Mouse (Mus musculus): ENCODE measurements around the gene Plxnc1.

Plxnc1 gene

DNA sequence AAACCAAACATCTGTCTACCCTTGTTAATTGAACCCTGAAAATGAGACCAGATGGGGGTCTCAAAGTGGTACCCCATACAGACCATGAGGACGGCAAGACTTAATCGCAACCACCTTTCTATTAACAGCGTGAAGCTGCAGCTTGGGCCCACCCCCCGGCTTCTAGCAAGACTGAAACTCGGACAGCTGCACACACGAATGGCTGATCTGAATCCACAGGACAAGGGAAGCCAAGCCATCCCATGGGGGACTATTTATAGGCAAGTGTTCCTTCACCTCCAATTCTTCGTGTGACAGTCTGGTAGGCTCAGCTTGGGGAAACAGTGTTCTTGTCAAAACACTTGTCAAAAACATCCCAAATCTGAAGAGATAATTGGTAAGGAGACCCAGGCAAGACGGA lies 24.1 kb downstream of the Plxnc1 start:
- no peak for DNase-seq (ENCODE audit: low read depth, low spot score)

- DNase-seq (ENCODE audit: low read depth, low spot score): no peak
Measured at GRCm38 (mm10) chr10:94919960-94920359, 24.7 kb downstream of the Plxnc1 start.

DNA sequence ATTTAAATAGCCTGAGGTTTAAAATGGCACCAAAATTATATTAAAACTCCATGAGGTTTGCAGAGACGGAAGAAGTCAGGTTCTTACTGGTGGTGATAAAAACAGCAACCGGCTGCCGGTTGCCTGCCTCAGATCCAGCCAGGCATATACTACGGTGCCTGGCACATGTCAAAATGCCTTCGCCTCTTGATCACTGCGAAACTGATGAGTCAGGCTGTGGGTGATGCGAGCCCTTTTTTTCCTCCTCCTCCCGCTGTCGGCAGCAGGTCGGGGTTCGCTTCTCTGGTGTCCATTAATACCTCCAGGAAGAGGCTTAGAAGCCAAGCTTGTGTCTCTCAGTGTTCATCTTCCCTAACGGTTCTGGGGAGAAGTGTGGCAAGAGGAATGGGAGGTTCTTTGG lies 25.1 kb downstream of the Plxnc1 start:
- no peak for DNase-seq (ENCODE audit: low read depth, low spot score)

- DNase-seq (ENCODE audit: low read depth, low spot score): no peak
Measured at GRCm38 (mm10) chr10:94918618-94919017, 26.0 kb downstream of the Plxnc1 start.

DNA sequence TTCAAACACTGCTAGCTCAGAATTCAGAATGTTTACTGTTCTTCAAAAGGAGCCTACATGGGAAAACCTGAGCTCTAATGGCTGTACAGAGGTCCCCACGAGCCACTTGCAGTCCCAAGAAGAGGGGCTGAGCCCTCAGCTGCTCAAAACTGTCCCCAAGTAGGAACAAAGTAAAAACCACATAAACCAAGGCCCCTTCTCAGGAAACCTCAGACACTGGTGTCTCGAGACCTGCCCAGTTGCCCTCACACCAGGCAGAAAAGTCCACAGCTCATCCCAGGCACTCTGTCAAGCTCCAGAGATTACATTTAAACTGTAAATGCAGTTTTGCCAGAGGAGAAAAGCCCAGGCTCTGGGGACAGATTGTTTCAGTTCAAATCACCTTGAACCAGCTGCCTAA lies 26.6 kb downstream of the Plxnc1 start:
- DNase-seq (ENCODE audit: low read depth, low spot score): no peak

DNA sequence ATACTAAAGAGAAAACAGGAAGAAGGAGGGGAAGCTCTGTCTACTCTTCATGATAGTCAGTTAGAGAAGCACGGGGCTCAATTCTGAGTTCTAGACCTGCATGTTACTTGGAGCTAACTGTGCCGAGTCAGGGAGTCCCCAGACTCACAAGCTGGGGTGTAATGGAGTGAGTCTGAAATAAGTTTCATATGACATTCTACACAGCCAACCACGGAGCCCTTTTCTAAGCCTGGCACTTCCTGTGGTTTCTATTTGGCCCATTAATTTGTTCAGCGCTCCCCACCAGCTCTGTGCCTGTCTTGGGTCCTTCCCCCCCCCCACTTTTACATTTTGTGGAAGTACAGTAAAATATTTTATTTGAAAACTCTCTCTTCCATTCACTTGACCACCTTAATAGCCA lies 27.3 kb downstream of the Plxnc1 start:
- no peak for DNase-seq (ENCODE audit: low read depth, low spot score)

GRCm38 (mm10) chr10:94916610-94917009 lies 28.0 kb downstream of the Plxnc1 start:
- DNase-seq (ENCODE audit: low read depth, low spot score): no peak

DNA sequence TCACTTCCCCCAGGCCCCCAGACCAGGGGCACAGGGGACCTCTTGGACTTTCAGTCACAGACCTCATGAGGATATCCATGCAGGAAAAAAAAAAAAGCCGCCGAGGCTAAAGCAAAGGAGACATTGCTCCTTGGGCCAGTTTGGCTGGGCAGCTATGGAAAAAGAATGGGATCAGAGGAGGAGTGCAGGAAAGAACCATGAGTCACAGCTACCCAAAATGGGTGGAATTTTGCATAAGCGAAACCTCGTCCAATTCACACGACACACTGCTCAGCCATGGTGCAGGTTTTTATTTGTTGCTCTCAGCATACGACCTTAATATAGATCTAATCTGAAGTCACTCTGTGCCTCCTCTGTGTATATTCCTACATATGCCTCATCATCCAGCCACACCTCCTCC lies 28.9 kb downstream of the Plxnc1 start:
- no peak for DNase-seq (ENCODE audit: low read depth, low spot score)

- DNase-seq (ENCODE audit: low read depth, low spot score): no peak
Measured at GRCm38 (mm10) chr10:94914081-94914480, 30.6 kb downstream of the Plxnc1 start.

- DNase-seq (ENCODE audit: low read depth, low spot score): no peak
Measured at GRCm38 (mm10) chr10:94913336-94913739, 31.3 kb downstream of the Plxnc1 start.

- no peak for DNase-seq (ENCODE audit: low read depth, low spot score)
Measured at GRCm38 (mm10) chr10:94912551-94912950, 32.1 kb downstream of the Plxnc1 start.

- DNase-seq (ENCODE audit: low read depth, low spot score): no peak
Measured at GRCm38 (mm10) chr10:94911102-94911501, 33.5 kb downstream of the Plxnc1 start.

- no peak for DNase-seq (ENCODE audit: low read depth, low spot score)
Measured at GRCm38 (mm10) chr10:94910570-94910969, 34.1 kb downstream of the Plxnc1 start.

DNA sequence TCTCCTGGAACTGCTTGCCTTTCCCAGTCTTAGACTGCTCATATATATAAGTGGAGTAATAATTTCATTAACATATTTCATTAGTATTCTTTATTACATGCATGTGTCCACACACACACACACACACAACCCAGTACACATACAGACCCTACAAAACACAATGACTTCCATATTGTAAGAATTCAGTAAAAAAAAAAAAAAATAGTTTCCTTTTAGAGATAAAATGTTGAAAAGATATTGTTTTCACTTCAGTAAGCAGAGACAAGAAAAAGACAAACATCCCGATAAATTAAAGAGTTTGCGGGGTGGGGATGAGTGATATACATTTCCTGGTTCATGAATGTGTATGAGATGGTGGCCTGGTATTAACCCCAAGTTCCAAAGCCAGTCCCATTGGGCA lies 34.8 kb downstream of the Plxnc1 start:
- DNase-seq (ENCODE audit: low read depth, low spot score): no peak

GRCm38 (mm10) chr10:94908976-94909717 lies 35.5 kb downstream of the Plxnc1 start:
- no peak for DNase-seq (ENCODE audit: low read depth, low spot score)

GRCm38 (mm10) chr10:94905689-94906473 lies 38.8 kb downstream of the Plxnc1 start:
- peak; percentile 84 for DNase-seq (ENCODE audit: low read depth, low spot score)

- no peak for DNase-seq (ENCODE audit: low read depth, low spot score)
Measured at GRCm38 (mm10) chr10:94905219-94905618, 39.4 kb downstream of the Plxnc1 start.

- no peak for DNase-seq (ENCODE audit: low read depth, low spot score)
Measured at GRCm38 (mm10) chr10:94896950-94897349, 47.7 kb downstream of the Plxnc1 start.

DNA sequence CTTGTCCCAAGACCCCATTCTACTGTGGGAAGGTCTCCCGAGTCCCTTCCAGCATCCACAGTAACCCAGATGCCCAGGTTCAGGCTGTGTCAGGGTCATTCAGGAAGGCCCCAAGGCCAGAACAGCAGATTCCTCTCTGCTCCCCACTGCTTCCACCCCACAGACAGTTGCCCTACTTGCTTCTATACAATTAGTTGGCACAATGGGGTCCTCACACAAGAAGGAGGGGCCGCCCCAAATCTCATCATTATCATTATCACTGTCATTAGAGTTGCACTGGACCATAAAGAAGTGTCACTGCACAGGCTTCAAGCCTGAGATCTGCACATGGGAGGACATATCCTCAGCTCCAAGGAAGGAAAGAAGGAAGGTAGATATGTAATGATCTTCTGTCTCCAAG lies 48.3 kb downstream of the Plxnc1 start:
- DNase-seq (ENCODE audit: low read depth, low spot score): no peak

- DNase-seq (ENCODE audit: low read depth, low spot score): no peak
Measured at GRCm38 (mm10) chr10:94895876-94896275, 48.8 kb downstream of the Plxnc1 start.

- DNase-seq (ENCODE audit: low read depth, low spot score): no peak
Measured at GRCm38 (mm10) chr10:94889735-94890134, 54.9 kb downstream of the Plxnc1 start.

DNA sequence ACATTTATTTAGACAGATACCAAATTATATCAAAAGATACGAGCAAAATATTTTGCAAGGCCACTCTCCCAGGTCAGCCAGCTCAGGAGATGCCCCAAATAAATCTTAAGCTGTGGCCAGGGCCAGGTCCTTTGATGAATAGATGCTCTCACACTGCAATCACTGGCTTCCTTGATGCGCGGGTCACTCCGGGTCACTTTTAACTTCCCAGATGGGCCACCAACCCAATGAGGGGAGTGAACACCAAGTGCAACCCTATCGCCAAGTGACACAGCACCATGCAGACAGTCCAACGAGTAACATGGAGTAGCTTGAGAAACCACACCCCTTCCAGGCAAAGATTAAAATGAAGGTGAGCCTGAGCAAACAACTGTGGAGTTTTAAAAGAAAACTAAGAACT lies 61.4 kb downstream of the Plxnc1 start:
- DNase-seq (ENCODE audit: low read depth, low spot score): no peak

DNA sequence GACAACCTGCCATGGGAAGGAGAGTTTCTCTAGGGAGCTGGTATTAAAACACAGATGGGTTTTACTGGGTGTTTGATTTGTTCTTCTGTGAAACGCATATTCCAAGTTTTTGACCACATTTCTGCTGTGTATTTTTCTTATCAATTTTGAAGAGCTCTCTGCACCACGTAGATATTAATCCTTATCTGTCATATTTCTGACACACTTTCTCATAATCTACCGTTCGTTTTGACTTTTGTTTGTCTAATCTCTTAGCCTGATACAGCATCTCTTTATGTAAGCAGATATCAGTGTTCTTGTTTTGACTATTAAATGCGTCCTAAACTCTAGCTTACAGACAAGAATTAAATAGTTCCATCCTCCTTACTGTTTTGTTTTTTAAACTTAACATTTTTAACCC lies 73.1 kb downstream of the Plxnc1 start:
- no peak for DNase-seq (ENCODE audit: low read depth, low spot score)
